Mouse (Mus musculus) testis, postnatal 14 days (tissue): ENCODE measurements at regions not wholly inside any gene's neighbourhood (a gene's known extent, or its start where the extent isn't known, plus 50 kb on each side); places are given as distances from the start of the nearest gene placed in this dataset.

Experiments
- DNase-seq: peaks from one replicate; pipeline ENCODE4 v3.0.0; 2021; ENCODE audit warnings: low spot score

DNA sequence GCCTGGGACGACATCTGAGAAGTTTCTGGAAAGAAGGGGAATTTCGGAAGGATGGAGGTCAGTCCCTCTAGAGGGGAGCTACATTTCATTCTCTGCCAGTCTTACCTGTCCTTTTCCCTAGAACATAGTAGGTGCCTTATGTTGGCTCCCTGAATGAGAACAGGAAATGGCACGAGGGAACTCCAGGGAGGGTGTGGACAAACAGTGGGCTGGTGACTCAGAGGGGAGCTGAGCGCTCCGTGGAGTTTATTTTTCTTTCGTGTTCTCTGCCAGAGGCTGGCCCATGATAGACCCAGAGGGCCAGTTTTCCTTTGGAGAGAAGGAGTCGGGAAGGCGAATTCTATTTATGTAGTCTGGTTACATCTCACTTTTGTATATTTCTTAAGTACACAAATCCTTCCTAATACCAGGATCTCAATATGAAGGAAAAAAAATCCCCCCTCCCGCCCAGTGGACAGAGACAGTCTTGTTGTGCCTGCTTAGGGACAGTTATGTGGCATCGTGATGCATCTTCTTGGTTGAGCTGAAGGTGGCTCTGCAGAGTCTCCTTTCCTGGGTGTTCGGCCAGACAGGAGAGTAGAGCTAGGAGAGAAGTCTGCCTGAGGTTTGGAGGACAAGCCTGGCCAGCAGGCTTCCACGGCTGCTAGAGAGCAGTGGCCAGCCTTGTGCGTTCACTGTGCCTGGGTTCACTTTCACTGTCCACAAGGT, 84.3 kb upstream of the Rbpj start:
- no peak for DNase-seq

DNA sequence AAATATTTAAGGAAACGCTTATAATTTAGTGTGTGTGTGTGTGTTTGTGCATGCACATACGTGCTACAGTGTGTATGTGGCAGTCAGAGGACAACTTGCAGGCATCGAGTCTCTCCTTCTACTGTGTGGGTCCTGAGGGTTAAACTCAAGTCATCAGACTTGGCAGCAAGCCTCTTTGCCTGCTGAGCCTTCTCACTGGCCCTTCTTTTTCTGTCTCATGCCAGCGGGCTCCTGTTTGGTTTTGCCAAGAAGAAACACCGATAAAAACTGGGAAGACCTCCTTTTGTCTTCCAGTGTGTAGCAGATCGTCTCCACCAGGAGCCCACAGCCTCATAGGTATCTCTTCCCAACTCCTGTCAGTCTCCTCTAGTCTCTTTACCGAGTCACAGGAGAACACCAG, 81.9 kb upstream of the Rbpj start:
- DNase-seq: no peak

DNA sequence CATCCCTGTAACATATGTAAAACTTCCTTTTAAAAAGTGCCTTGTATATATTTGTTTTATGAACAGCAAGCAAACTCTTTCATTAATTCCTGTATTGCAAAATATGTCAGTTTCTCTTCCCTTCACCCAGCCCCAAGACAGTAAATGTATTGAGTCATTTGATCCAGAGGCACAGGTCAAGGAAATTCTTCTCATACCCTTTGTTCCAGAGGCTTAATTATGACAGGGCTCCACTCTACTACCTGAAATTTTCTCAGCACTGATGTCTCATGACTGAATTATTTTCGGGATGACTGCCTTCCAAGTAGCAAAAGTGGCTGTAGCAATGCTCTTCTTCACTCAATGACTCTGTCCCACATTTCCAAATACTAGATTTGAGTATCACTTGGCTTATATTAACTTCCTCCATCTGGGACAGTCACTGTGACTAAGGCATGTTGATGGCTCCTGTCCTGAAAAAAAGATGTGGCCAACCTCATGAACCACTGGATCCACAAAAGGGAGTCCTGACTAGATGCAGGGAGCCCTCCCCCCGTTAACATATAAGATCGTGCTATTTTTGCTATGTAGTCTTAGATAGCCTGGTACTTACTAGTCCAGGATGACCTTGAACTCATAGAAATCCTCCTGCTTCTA, 80.3 kb upstream of the Rbpj start:
- DNase-seq: no peak

DNA sequence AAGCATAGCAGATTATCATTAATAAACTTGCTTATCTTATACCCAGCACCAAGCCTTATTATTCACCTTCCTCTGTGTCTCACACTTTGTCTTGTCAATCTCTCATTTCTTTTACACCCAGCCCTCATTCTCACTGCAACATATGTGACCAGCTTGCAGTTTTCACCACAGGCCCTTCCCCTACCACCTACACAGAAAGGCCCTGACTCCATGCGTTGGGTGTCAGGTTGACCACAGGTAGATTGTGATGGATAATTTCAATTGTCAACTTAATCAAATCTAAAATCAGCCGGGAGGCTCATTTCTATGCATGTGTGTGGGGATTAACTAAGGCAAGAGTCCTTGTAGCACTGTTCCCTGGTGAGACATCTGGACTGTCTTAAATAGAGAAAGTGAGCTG, 72.4 kb upstream of the Rbpj start:
- no peak for DNase-seq

DNA sequence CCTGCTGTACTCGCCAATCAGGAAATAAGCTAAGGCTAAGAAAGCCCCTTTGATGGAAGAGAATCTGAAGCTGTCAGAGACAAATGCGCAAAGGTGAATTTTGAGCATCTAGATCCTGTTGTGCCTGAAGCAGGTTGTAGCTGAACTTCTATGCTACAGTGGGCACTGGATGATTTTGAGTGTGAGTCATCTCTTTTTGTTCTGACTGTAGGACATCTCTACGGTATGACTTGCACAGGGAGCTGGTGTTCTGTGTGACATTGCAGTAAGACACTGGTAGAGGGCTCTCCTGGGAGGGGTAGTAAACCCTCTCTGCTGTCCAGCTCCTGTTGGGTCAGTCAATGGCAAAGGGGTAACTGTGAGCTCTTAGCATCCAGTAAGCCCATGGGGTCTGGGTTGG, 71.4 kb upstream of the Rbpj start:
- no peak for DNase-seq

DNA sequence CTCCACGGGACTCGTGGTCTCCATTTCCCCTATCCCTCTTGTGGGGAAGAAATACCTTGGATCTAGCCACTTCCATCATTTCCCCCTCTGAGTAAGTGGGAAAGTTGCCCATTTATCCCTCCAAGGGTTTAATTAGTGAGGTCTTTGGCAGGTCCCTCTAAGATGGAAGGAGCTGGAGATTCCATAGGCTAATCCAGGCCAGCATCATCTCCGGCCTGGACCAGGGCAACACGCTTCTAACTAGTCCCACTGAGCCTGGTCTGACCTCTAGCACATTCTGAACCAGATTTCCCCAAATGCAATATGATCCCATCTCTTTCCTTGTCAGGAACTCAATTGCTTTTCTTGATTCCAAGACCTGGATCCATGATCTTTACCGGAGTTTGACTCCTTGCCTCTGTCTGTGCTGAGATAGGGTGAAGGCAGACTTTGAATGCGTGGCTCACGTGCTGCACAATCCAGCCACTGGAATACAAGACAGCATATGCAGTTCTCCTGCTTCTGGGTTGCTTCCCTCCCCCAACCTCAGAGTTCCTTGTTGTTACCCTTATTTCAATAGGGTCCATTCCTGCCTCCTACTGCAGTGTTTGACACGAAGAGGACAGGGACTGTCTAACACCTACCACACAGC, 67.4 kb upstream of the Rbpj start:
- no peak for DNase-seq

DNA sequence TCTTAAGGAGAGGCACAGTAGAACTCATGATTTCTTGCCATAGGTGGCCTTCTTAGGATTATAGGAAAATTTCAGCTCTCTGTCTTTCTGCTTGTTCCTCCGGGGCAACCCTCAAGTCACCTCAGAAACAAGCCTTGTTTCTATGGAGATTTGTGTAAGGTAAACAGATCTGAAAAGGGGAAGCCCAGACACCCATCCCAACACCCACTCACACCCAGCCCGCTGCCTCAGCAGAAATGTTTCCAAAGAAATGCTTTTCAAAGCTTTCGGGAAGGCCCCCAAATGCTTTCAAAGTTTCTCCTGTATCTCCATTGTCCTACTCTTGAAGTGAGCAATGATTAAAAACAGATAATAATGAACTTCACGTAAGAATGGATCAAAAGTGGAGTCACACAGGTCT, 64.9 kb upstream of the Rbpj start:
- DNase-seq: no peak

DNA sequence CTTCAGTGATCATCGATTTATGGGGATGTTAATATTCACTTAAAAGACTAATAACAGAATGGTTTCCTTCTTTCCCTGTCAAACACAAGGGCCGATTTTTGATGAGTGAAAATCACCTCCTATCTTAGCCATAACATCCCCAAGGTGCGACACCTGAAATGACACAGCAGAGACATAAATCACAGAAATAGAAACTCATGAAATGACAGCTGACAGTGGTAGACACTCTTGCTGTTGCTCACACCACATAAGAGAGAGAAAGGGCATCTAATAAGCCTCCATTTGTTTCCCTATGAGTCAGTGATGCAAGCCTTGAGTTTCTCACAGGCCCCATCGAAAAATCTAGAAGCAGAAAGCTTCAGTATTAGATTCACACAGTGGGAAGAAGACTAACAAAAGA, 63.9 kb upstream of the Rbpj start:
- DNase-seq: no peak

DNA sequence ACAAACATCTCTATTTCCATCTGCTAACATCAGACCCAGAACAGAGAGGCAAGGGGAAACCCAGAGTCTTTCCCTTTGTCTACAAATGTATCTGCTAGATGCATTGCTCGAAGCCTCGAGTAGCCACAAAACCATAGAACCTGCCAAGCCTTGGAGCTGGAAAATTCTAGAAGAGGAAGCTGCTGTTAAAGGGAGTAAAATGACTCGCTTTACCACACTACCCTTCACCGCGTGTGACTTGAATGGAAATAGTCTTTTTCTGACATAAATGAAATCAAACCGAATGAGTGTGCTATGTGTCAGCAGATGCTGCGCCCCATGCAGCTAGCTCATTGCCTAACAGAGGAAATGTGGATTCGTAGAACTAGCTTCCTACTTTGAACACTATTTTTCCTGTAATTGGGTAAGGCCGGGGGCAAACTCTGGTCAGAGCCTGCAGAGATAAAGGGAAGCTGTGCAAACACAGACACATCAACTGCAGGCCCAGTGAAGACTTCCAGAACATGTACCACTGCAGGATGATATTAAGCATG, 63.3 kb upstream of the Rbpj start:
- no peak for DNase-seq

DNA sequence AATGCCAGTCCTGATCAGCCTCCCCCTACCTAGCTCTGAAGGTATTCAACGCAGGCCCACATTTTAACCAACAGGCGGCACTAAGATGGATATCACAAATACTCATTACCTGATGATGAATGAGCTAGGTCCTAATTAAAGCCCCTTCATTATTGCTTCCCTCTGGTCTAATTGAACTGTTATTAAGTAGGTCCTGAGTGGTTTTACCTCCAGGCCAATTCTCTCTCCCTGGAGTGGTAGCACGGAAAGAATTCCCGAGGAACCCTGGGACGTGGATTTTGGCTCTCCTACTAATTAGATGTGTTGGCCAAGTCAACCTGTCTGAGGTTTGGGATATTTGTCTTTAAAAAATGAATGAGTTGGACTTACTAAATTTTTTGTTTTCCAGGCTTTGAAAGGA, 60.0 kb upstream of the Rbpj start:
- no peak for DNase-seq

DNA sequence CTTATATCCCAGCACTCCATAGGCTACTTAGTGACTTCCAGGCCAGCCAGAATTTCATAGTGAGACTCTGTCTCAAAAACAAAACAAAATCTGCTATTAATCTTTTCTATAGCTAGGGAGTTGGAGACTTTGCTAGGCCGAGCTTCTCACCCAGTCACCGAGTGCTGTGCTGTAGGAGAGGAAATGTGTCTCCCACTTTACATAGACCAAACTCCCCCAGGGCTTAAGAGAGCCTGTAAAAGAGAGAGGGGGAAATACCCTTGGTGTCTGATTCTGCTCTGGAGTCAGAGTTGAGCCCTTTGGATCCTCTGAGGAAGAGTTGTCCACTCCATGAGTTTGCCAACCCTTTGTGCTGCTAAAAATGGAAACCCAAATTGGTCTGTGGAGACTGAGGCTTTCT, 58.3 kb upstream of the Rbpj start:
- no peak for DNase-seq

DNA sequence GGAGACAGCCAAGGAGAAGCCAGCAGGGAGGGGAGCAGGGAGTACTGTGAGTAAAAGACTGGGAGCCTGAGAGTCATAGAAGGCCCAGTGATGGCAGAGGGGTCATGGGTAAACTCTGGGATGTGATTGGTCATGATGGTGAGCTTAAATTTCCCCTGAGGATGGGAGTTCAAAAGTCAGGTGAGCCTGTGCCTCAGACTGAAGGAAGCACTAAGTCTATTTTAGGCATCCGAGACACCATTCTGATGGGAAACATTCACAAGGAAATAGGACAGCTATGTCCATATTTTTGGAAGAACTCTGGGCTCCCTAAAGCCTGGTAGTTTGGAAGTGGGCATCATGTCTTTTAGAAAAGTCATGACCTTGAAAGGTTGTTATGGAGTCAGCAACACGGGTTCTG, 57.7 kb upstream of the Rbpj start:
- no peak for DNase-seq

DNA sequence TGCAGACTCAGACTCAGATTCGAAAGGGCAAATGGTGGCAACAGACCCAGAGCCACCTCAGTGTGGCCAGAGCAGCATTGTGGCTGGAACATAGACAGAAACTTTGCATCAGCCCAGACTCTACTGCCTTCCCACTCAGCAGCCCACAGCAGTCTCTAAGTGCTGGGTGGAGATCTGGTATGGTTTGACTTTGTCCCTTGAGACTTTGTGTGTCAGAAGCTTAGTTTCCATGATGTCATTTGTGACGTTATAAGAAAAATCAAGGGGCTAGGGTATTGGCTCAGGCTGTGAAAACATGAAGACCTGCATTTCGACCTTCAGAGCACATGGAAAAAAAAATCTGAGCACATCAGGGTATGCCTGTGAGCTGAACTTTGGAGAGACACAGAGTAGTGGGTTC, 56.2 kb upstream of the Rbpj start:
- DNase-seq: no peak

DNA sequence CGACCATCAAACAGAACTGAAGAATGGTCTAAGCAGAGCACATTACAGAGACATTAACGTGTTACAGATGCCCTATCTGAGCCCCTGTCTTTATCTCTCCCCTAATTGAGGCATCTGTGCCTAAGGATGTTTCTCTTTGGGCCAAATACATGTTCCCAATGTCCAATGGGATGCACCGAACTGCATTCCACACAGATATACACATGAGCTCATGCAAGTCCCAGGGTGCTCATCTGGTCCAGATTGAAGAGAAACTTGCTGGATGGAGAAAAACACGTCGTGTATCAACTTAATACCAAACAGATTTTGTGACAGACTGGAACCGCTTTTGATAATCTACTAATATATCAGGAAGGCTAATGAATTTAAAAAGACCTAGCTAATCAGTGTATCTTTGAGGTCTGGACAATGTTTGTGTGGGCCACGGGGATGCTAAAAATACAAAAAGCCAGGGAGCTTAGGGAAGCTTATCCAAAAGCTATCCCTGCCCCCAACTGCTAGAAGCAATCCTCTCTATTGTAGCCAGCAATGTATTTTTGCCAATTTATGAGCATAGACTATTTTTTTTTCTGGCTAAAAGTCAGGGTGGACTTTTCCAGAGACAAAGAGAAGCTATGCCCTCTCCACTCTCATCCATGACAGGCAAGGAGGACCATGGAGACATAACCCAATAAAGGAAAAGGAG, 53.4 kb upstream of the Rbpj start:
- no peak for DNase-seq

DNA sequence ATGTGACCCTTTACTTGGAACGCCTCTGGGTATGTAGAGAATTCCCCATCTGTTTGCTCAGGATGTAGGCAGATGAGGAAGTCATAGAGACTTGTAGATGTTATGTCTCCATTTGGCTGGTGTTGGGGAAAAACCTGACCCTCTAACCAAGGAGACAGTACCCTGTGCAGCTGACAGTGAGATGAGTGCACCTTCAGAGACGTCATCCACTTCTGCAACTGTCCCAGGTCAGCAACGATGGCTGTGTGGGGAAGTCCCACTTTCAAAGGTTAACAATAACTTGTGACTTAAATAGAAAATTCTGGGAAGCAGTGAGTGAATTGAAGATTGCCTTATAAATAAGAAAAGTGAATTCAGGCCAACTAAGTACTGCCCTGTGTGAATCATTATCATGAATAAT, 52.3 kb upstream of the Rbpj start:
- no peak for DNase-seq

DNA sequence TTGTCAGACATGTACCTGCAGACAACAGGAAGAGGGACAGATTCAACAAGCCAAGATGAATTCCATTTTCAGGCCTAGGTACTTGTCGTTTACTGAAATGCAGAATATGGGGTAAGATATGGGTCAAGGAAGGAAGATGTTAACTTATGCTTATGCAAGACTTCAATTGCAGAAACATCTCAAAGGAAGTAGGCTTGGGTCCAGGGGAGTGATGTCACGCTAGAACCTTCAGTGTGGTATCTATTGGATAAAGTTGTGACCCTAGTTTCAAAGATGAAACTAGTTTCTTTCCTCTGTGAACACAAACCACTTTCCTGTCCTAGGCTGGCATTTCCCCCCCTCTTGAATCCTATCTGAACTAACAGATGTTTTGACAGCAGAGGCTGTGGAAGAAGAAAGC, 50.5 kb upstream of the Rbpj start:
- DNase-seq: no peak
